Mouse (Mus musculus) kidney, adult 10 weeks (tissue): ENCODE results near the gene Fam92a. TPM values are rescaled to one million over a fixed set of nuclear protein-coding genes. Genes with fewer than 3 reads are reported as not detected.

Experiments
- polyA plus RNA-seq: library from polyadenylated mRNA; stranded (reverse); fragments of 350-450 nt; fragmentation: Illumina TruSeq; extraction: RNeasy Lipid Tissue Mini Kit (QIAGEN cat#74804); gene quantifications from one replicate; pipeline ENCODE4 v1.2.3, GENCODE M21; 2014; ENCODE audit warnings: low read depth, low replicate concordance

Gene Fam92a
- polyA plus RNA-seq = 82.4 TPM

DNA sequence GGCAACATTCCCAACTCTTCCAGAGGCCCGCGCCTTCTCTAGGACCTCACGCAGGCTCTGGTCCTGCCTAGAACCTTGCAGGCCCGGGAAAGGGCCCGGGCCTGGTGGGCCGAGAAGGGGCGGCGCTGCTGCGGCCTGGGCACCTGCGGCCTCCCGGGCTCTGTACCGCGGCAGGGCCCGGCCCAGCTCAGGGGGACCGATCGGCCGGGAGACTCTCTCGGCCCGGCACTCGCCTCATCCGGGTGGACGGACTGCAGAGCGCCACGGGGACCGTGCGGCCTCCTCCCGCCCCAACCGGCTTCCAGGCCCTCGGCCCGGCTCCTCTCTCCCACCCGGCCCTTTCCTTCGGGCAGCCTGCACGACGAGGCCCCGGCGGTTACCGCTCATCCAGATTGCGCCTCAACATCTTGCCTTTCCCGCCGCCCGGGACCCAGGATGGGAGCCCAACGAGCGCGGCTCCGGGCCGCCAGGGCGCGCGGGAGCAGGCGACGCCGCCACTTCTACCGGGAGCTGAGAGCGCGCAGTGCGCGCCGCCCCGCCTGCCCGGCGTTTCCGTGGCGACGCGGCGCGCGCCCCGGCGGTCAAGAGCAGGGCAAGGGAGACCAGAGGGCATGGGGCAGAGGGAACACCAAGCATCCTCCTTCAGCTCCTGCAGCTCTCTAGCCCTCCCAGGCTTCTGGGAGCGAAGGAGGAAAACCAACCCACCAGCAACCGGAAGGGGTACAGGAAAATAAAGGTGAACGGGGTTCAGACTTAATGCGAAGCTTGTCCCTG lies at the start of gene Fam92a:
Gene Fam92a (minus strand): TSS at position 698 of the 774 bp plus-strand sequence.

DNA sequence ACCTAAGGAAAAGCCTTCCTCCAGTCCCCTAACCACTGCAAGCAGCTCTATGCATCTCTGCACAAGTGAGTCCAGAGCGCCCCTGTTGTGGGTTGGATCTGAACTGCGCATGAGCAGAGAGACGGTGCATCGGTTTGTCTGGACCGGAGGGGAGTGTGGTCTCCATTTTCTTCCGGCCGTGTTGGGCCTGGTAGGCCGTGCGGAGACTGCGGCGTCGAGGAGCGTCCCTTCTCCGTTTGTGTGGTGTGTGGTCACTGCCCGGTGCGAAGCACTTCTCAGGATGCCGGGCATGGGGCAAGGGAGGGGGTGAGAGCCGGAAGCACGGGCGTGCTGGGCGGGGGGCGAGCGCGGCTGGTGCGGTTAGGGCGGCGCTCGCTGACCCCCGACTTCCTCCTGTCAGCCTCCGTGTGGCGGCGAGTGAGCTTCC lies 31.7 kb downstream of the Fam92a start, which contains the start of gene Rbm12b1:
Gene Rbm12b1 (plus strand): TSS at position 124 of the 427 bp plus-strand sequence.

Other genes starting within 250 kb of the Fam92a start
- gene Gm10604, start 190.8 kb downstream of the Fam92a start, polyA plus RNA-seq = not detected
- 31.3 TPM for gene Rbm12b2, start 82.6 kb downstream of the Fam92a start, polyA plus RNA-seq
- 15.1 TPM for gene Rbm12b1, start 31.8 kb downstream of the Fam92a start, polyA plus RNA-seq